10 mouse cellular contexts compared by ENCODE assay signal in genomic region chr1:91872388-91873059, GRCm38 (mm10).
DNase-seq lines count a peak whose midpoint lies in the region; ATAC-seq and TF ChIP-seq lines count a peak whose summit lies in the region.
"Had no signal": no experiment of that assay in that cellular context is flagged by ENCODE, and none has a peak within 500 bp of the region (broad histone marks: within the 10 kb centered on the region; RNA-seq: fewer than 3 reads in every experiment).

No protein-coding gene starts in this region.

- H3K9me3 ChIP-seq in heart, embryonic 12.5 days (replicated peaks) = no peaks in the 10 kb centered on the region
- no peaks in the 10 kb centered on the region for H3K9me3 ChIP-seq in embryonic facial prominence, embryonic 11.5 days (replicated peaks; ENCODE audit: control insufficient read depth, low read length)
- H3K9me3 ChIP-seq in limb, embryonic 14.5 days (ENCODE audit: control insufficient read depth, low read length) = no peaks in the 10 kb centered on the region
- H3K9me3 ChIP-seq: G1E; neural tube, embryonic 12.5 days had no signal

- DNase-seq in heart, adult 9 months (ENCODE audit: low spot score in 2 of 2) = no peak
- peak; percentile 46 for DNase-seq in 3134 (ENCODE audit: extremely low read depth, insufficient read length, low spot score)
- DNase-seq in embryonic facial prominence, embryonic 11.5 days (ENCODE audit: low spot score) = peak; percentile 13
- DNase-seq in limb, embryonic 14.5 days (ENCODE audit: low spot score) = peak; percentile 27
- DNase-seq in thymus, postnatal 25 days = no peak
- no peak for DNase-seq in gastrocnemius, postnatal 25 days
- no peak for DNase-seq in adrenal gland, postnatal 36 days

- no peaks in the 10 kb centered on the region for H3K36me3 ChIP-seq in heart, embryonic 12.5 days
- no peaks in the 10 kb centered on the region for H3K36me3 ChIP-seq in embryonic facial prominence, embryonic 11.5 days (replicated peaks; ENCODE audit: control insufficient read depth, insufficient read depth, low read depth, low read length)
- H3K36me3 ChIP-seq in limb, embryonic 14.5 days (ENCODE audit: control insufficient read depth, insufficient read depth, low read length) = no peaks in the 10 kb centered on the region
- H3K36me3 ChIP-seq: G1E; neural tube, embryonic 12.5 days had no signal

- no peak overlapping the region for H3K27ac ChIP-seq in heart, embryonic 12.5 days (ENCODE audit: poor library complexity, severe bottlenecking)
- H3K27ac ChIP-seq in embryonic facial prominence, embryonic 11.5 days (replicated peaks; ENCODE audit: low read depth, low read length) = no peak overlapping the region
- no peak overlapping the region for H3K27ac ChIP-seq in limb, embryonic 14.5 days (replicated peaks; ENCODE audit: low read depth, low read length)
- H3K27ac ChIP-seq: neural tube, embryonic 12.5 days had no signal

- no peak overlapping the region for H3K9ac ChIP-seq in heart, embryonic 12.5 days
- H3K9ac ChIP-seq in embryonic facial prominence, embryonic 11.5 days (replicated peaks; ENCODE audit: low read length) = no peak overlapping the region
- H3K9ac ChIP-seq in limb, embryonic 14.5 days (ENCODE audit: low read depth, low read length, severe bottlenecking) = no peak overlapping the region
- H3K9ac ChIP-seq: neural tube, embryonic 12.5 days had no signal

- peak; percentile 67 for ATAC-seq in heart, embryonic 12.5 days (ENCODE audit: insufficient number of reproducible peaks, low FRiP score)
- ATAC-seq in embryonic facial prominence, embryonic 11.5 days (replicated peaks; ENCODE audit: insufficient number of reproducible peaks, low FRiP score, low TSS enrichment, low read depth) = no peak
- peak; percentile 62 for ATAC-seq in limb, embryonic 14.5 days (ENCODE audit: low FRiP score, low read depth)

- no peak overlapping the region for H3K4me2 ChIP-seq in heart, embryonic 12.5 days
- no peak overlapping the region for H3K4me2 ChIP-seq in embryonic facial prominence, embryonic 11.5 days (ENCODE audit: low read depth, low read length)
- H3K4me2 ChIP-seq in limb, embryonic 14.5 days (replicated peaks; ENCODE audit: low read depth, low read length, severe bottlenecking) = peak overlapping the region; percentile 23; the same call in 1 of the 2 replicates
- H3K4me2 ChIP-seq: neural tube, embryonic 12.5 days had no signal

- peaks cover 6% of the 10 kb centered on the region for H3K27me3 ChIP-seq in heart, embryonic 12.5 days (replicated peaks)
- H3K27me3 ChIP-seq in embryonic facial prominence, embryonic 11.5 days (ENCODE audit: control insufficient read depth, insufficient read depth, low read length) = no peaks in the 10 kb centered on the region
- no peaks in the 10 kb centered on the region for H3K27me3 ChIP-seq in limb, embryonic 14.5 days (ENCODE audit: control insufficient read depth, insufficient read depth, low read length)
- H3K27me3 ChIP-seq: neural tube, embryonic 12.5 days had no signal

- TF ChIP-seq POLR2A in limb, embryonic 14.5 days (IDR thresholded peaks at IDR 0.05; ENCODE audit: borderline replicate concordance, extremely low read depth, insufficient read depth, insufficient read length) = no peak

- WGBS in heart, embryonic 12.5 days = 41% methylated on average over 8 of the region's 8 CpGs
- WGBS in embryonic facial prominence, embryonic 11.5 days = 44% methylated on average over 8 of the region's 8 CpGs
- WGBS in limb, embryonic 14.5 days = 42% methylated on average over 8 of the region's 8 CpGs

- peaks cover 30% of the 10 kb centered on the region for H3K4me1 ChIP-seq in heart, embryonic 12.5 days (replicated peaks)
- peaks cover 4% of the 10 kb centered on the region for H3K4me1 ChIP-seq in embryonic facial prominence, embryonic 11.5 days (ENCODE audit: control insufficient read depth, insufficient read depth, low read length)
- peaks cover 19% of the 10 kb centered on the region for H3K4me1 ChIP-seq in limb, embryonic 14.5 days (ENCODE audit: control insufficient read depth, insufficient read depth, low read length)

- H3K4me3 ChIP-seq in heart, embryonic 12.5 days = no peak overlapping the region
- no peak overlapping the region for H3K4me3 ChIP-seq in embryonic facial prominence, embryonic 11.5 days (ENCODE audit: low read depth, low read length)
- H3K4me3 ChIP-seq in limb, embryonic 14.5 days (replicated peaks; ENCODE audit: low read length) = no peak overlapping the region
- H3K4me3 ChIP-seq: neural tube, embryonic 12.5 days had no signal

Comparison
In these comparisons a context has a peak if more than half of its experiments do, and no peak if none do; other contexts are left out.
1. DNase-seq: peak in 3134 (single experiment), embryonic facial prominence, embryonic 11.5 days (single experiment) and limb, embryonic 14.5 days (single experiment); none in heart, adult 9 months (0 of 2), thymus, postnatal 25 days (single experiment), gastrocnemius, postnatal 25 days (single experiment) and adrenal gland, postnatal 36 days (0 of 2).